Mouse (Mus musculus) liver, embryonic 15.5 days (tissue): ENCODE measurements around the gene Cyba. TPM values are rescaled to one million over a fixed set of nuclear protein-coding genes. Genes with fewer than 3 reads are reported as not detected.
A peak's percentile ranks its signal among the peaks of the same experiment; 100 is the strongest.

Experiments
- ATAC-seq: fragments of 200-750 bp; cut with Nextera tagmentation; 2 replicates; pipeline ENCODE4 v1.8.0; 2017; ENCODE audit warnings: moderate number of reproducible peaks, mild to moderate bottlenecking, moderate library complexity; ENCODE audit not compliant: insufficient read depth
- H3K27ac ChIP-seq: fragments of 300-500 bp; sonication (generic); replicated peaks from 2 replicates; pipeline ENCODE4 v1.5.1; 2015; ENCODE audit warnings: mild to moderate bottlenecking, inconsistent platforms
- H3K27me3 ChIP-seq: fragments of 300-500 bp; sonication (generic); 2 replicates; pipeline ENCODE4 v1.6.1; 2015; ENCODE audit warnings: mild to moderate bottlenecking, inconsistent platforms
- H3K36me3 ChIP-seq: fragments of 300-500 bp; sonication (generic); replicated peaks from 2 replicates; pipeline ENCODE4 v1.6.1; 2015; ENCODE audit warnings: moderate library complexity, mild to moderate bottlenecking, inconsistent platforms
- H3K4me1 ChIP-seq: fragments of 300-500 bp; sonication (generic); replicated peaks from 2 replicates; pipeline ENCODE4 v1.6.1; 2015; ENCODE audit warnings: inconsistent platforms
- H3K4me2 ChIP-seq: fragments of 300-500 bp; sonication (generic); 2 replicates; pipeline ENCODE4 v1.6.1; 2015; ENCODE audit warnings: moderate library complexity, mild to moderate bottlenecking, inconsistent platforms
- H3K4me3 ChIP-seq: fragments of 300-500 bp; sonication (generic); replicated peaks from 2 replicates; pipeline ENCODE4 v1.5.1; 2015; ENCODE audit warnings: mild to moderate bottlenecking, inconsistent platforms
- H3K9ac ChIP-seq: fragments of 300-500 bp; sonication (generic); 2 replicates; pipeline ENCODE4 v1.6.1; 2015; ENCODE audit warnings: moderate library complexity, mild to moderate bottlenecking, inconsistent platforms
- H3K9me3 ChIP-seq: fragments of 300-500 bp; sonication (generic); replicated peaks from 2 replicates; pipeline ENCODE4 v1.6.1; 2016; ENCODE audit warnings: inconsistent platforms
- WGBS: fragments of 180-500 bp; shearing (Covaris S2); methylation state at CpG from one replicate; pipeline ENCODE4 v1.1.7; 2015; ENCODE audit warnings: mixed read lengths; ENCODE audit not compliant: insufficient replicate concordance; 5-methylcytosine and 5-hydroxymethylcytosine counted together
- polyA plus RNA-seq: library from polyadenylated mRNA; unstranded; fragments of >200 nt; fragmentation: Nextera tagmentation; extraction: Ambion mirVana; gene quantifications from 2 replicates; pipeline ENCODE4 v1.2.1, GENCODE M21; 2015

Gene Cyba
- 196 TPM in 2 replicates for polyA plus RNA-seq

GRCm38 (mm10) chr8:122432443-122433268, at the start of gene Cyba:
Gene Cyba (minus strand): TSS chr8:122432930.
- peaks cover 44% of the 10 kb centered on the region for H3K4me1 ChIP-seq
- H3K9me3 ChIP-seq = 0 out of 2 replicates have a peak, but pooled peaks cover 4% of the 10 kb centered on the region
- ATAC-seq = peak; percentile 67
- H3K4me2 ChIP-seq = peak within 1 kb of the TSS; percentile 75
- peaks cover 14% of the 10 kb centered on the region; the same call in 1 of the 2 replicates for H3K27me3 ChIP-seq
- H3K4me3 ChIP-seq = peak within 1 kb of the TSS; percentile 61
- H3K27ac ChIP-seq = peak within 1 kb of the TSS; percentile 81
- peaks cover 37% of the 10 kb centered on the region for H3K36me3 ChIP-seq
- WGBS = 2% methylated on average over 45 of the region's 45 CpGs
- H3K9ac ChIP-seq = peak within 1 kb of the TSS; percentile 52

- Histone ChIP-seq H3K4me2 (no peak overlapping the region), H3K9me3 (no peaks in the 10 kb centered on the region), H3K27me3 (no peaks in the 10 kb centered on the region), H3K9ac (no peak overlapping the region), H3K4me3 (no peak overlapping the region), H3K36me3 (peaks cover 96% of the 10 kb centered on the region), H3K27ac (no peak overlapping the region), H3K4me1 (peaks cover 5% of the 10 kb centered on the region; the same call in 1 of the 2 replicates)
- WGBS = 83% methylated on average over 8 of the region's 8 CpGs
- ATAC-seq = no peak
Measured at GRCm38 (mm10) chr8:122482448-122482847, 49.7 kb upstream of the Cyba start.

GRCm38 (mm10) chr8:122475580-122476320, 43.0 kb upstream of the Cyba start, which contains the start of the genes Rnf166 and Ctu2:
Gene Rnf166 (minus strand): TSS chr8:122476064.
Gene Ctu2 (plus strand): TSS chr8:122476143.
- H3K4me2 ChIP-seq = peak within 1 kb of the TSS; percentile 97
- H3K4me1 ChIP-seq = peaks cover 49% of the 10 kb centered on the region
- whole genome bisulfite sequencing = under 1% methylated on average over 102 of the region's 103 CpGs

GRCm38 (mm10) chr8:122474951-122475560, 42.3 kb upstream of the Cyba start:
- H3K4me3 ChIP-seq = peak overlapping the region; percentile 97
- H3K9me3 ChIP-seq = no peaks in the 10 kb centered on the region
- peak overlapping the region; percentile 87 for H3K9ac ChIP-seq
- no peaks in the 10 kb centered on the region for H3K27me3 ChIP-seq
- peaks cover 55% of the 10 kb centered on the region for H3K4me1 ChIP-seq
- peak overlapping the region; percentile 83 for H3K27ac ChIP-seq
- 3% methylated on average over 16 of the region's 16 CpGs for WGBS
- ATAC-seq = peak; percentile 13; the same call in 1 of the 2 replicates
- peaks cover 35% of the 10 kb centered on the region for H3K36me3 ChIP-seq
- H3K4me2 ChIP-seq = peak overlapping the region; percentile 97

More at GRCm38 (mm10) chr8:122475580-122476320, 43.0 kb upstream of the Cyba start, which contains the start of the genes Rnf166 and Ctu2:
- Histone ChIP-seq H3K27ac (peak within 1 kb of the TSS; percentile 83), H3K9ac (peak within 1 kb of the TSS; percentile 87), H3K27me3 (no peaks in the 10 kb centered on the region), H3K9me3 (no peaks in the 10 kb centered on the region), H3K36me3 (peaks cover 40% of the 10 kb centered on the region), H3K4me3 (peak within 1 kb of the TSS; percentile 97)
- peak; percentile 81 for ATAC-seq

GRCm38 (mm10) chr8:122473911-122474421, 41.2 kb upstream of the Cyba start:
- no peaks in the 10 kb centered on the region for H3K9me3 ChIP-seq
- peaks cover 63% of the 10 kb centered on the region for H3K4me1 ChIP-seq
- WGBS = 48% methylated on average over 8 of the region's 8 CpGs
- H3K4me2 ChIP-seq = peak overlapping the region; percentile 97
- H3K27me3 ChIP-seq = no peaks in the 10 kb centered on the region
- H3K4me3 ChIP-seq = peak overlapping the region; percentile 97
- H3K9ac ChIP-seq = no peak overlapping the region; the same call in 1 of the 2 replicates
- no peak for ATAC-seq
- peak overlapping the region; percentile 83 for H3K27ac ChIP-seq
- H3K36me3 ChIP-seq = peaks cover 24% of the 10 kb centered on the region

GRCm38 (mm10) chr8:122470691-122471090, 38.0 kb upstream of the Cyba start:
- no peak overlapping the region for H3K27ac ChIP-seq
- no peak for ATAC-seq
- WGBS = 59% methylated on average over 5 of the region's 5 CpGs
- no peak overlapping the region for H3K9ac ChIP-seq
- H3K4me3 ChIP-seq = no peak overlapping the region
- no peaks in the 10 kb centered on the region for H3K9me3 ChIP-seq
- peaks cover 29% of the 10 kb centered on the region; the same call in 1 of the 2 replicates for H3K36me3 ChIP-seq
- no peaks in the 10 kb centered on the region for H3K27me3 ChIP-seq
- H3K4me2 ChIP-seq = no peak overlapping the region
- peaks cover 43% of the 10 kb centered on the region for H3K4me1 ChIP-seq

- ATAC-seq = no peak
- no peaks in the 10 kb centered on the region for H3K27me3 ChIP-seq
- H3K36me3 ChIP-seq = peaks cover 29% of the 10 kb centered on the region; the same call in 1 of the 2 replicates
- peaks cover 41% of the 10 kb centered on the region for H3K4me1 ChIP-seq
- H3K27ac ChIP-seq = no peak overlapping the region
- H3K9ac ChIP-seq = no peak overlapping the region
- WGBS = 70% methylated on average over 10 of the region's 10 CpGs
- H3K9me3 ChIP-seq = no peaks in the 10 kb centered on the region
- H3K4me3 ChIP-seq = no peak overlapping the region
- no peak overlapping the region for H3K4me2 ChIP-seq
Measured at GRCm38 (mm10) chr8:122469965-122470364, 37.2 kb upstream of the Cyba start.

GRCm38 (mm10) chr8:122469407-122469806, 36.7 kb upstream of the Cyba start:
- Histone ChIP-seq H3K4me3 (no peak overlapping the region), H3K36me3 (peaks cover 29% of the 10 kb centered on the region; the same call in 1 of the 2 replicates), H3K9ac (no peak overlapping the region), H3K4me1 (peaks cover 41% of the 10 kb centered on the region), H3K9me3 (no peaks in the 10 kb centered on the region), H3K27ac (no peak overlapping the region), H3K4me2 (no peak overlapping the region), H3K27me3 (no peaks in the 10 kb centered on the region)
- no peak for ATAC-seq
- 69% methylated on average over 6 of the region's 6 CpGs for WGBS

- H3K36me3 ChIP-seq = peaks cover 21% of the 10 kb centered on the region; the same call in 1 of the 2 replicates
- no peak overlapping the region for H3K27ac ChIP-seq
- no peak overlapping the region for H3K9ac ChIP-seq
- H3K9me3 ChIP-seq = no peaks in the 10 kb centered on the region
- no peak overlapping the region for H3K4me3 ChIP-seq
- ATAC-seq = no peak
- no peak overlapping the region for H3K4me2 ChIP-seq
- H3K4me1 ChIP-seq = peaks cover 42% of the 10 kb centered on the region
- peaks cover 4% of the 10 kb centered on the region; the same call in 1 of the 2 replicates for H3K27me3 ChIP-seq
- WGBS = 76% methylated on average over 13 of the region's 13 CpGs
Measured at GRCm38 (mm10) chr8:122467816-122468215, 35.1 kb upstream of the Cyba start.

GRCm38 (mm10) chr8:122464985-122465384, 32.3 kb upstream of the Cyba start:
- H3K4me3 ChIP-seq = no peak overlapping the region
- no peak overlapping the region for H3K4me2 ChIP-seq
- H3K9ac ChIP-seq = no peak overlapping the region
- peaks cover 59% of the 10 kb centered on the region for H3K4me1 ChIP-seq
- ATAC-seq = no peak
- no peaks in the 10 kb centered on the region for H3K9me3 ChIP-seq
- peaks cover 32% of the 10 kb centered on the region for H3K27me3 ChIP-seq
- H3K27ac ChIP-seq = no peak overlapping the region
- peaks cover 21% of the 10 kb centered on the region; the same call in 1 of the 2 replicates for H3K36me3 ChIP-seq
- 19% methylated on average over 7 of the region's 7 CpGs for WGBS
